Mouse (Mus musculus) thymus, postnatal 25 days (tissue): ENCODE results near the gene Prph.
A peak's percentile ranks its signal among the peaks of the same experiment; 100 is the strongest.

Source experiments
- DNase-seq: peaks from one replicate; pipeline ENCODE4 v3.0.0; 2022

The Prph gene

GRCm38 (mm10) chr15:99078181-99078910 is 23.4 kb downstream of the Prph start:
- DNase-seq: no peak

GRCm38 (mm10) chr15:99079804-99080203 is 24.8 kb downstream of the Prph start:
- no peak for DNase-seq

- DNase-seq: no peak
Observed at GRCm38 (mm10) chr15:99082322-99082721, 27.3 kb downstream of the Prph start.

- DNase-seq: no peak
Observed at GRCm38 (mm10) chr15:99082840-99083239, 27.9 kb downstream of the Prph start.

- no peak for DNase-seq
Observed at GRCm38 (mm10) chr15:99083258-99083657, 28.3 kb downstream of the Prph start.

GRCm38 (mm10) chr15:99083867-99084557 is 29.0 kb downstream of the Prph start:
- DNase-seq: no peak

GRCm38 (mm10) chr15:99084618-99085017 is 29.6 kb downstream of the Prph start:
- DNase-seq: no peak

GRCm38 (mm10) chr15:99085997-99086396 is 31.0 kb downstream of the Prph start:
- DNase-seq: no peak

- peak; percentile 57 for DNase-seq
Observed at GRCm38 (mm10) chr15:99087253-99088075, 32.5 kb downstream of the Prph start, which contains the start of gene C1ql4. C1ql4 (minus strand) TSS chr15:99087817.

- peak; percentile 83 for DNase-seq
Observed at GRCm38 (mm10) chr15:99088292-99088691, 33.3 kb downstream of the Prph start.

GRCm38 (mm10) chr15:99089069-99089468 is 34.1 kb downstream of the Prph start:
- no peak for DNase-seq

GRCm38 (mm10) chr15:99092870-99093269 is 37.9 kb downstream of the Prph start, which contains the start of gene Dnajc22:
Dnajc22 (plus strand) TSS chr15:99093170.
- DNase-seq: no peak

GRCm38 (mm10) chr15:99093291-99094258 is 38.6 kb downstream of the Prph start:
- no peak for DNase-seq

- DNase-seq: no peak
Observed at GRCm38 (mm10) chr15:99094631-99095270, 39.8 kb downstream of the Prph start.

- no peak for DNase-seq
Observed at GRCm38 (mm10) chr15:99095356-99095755, 40.4 kb downstream of the Prph start.

- DNase-seq: no peak
Observed at GRCm38 (mm10) chr15:99096061-99096793, 41.3 kb downstream of the Prph start.

GRCm38 (mm10) chr15:99096831-99097500 is 42.0 kb downstream of the Prph start:
- no peak for DNase-seq

- DNase-seq: no peak
Observed at GRCm38 (mm10) chr15:99097840-99098492, 43.0 kb downstream of the Prph start.

GRCm38 (mm10) chr15:99098493-99098861 is 43.5 kb downstream of the Prph start:
- no peak for DNase-seq

GRCm38 (mm10) chr15:99099139-99099556 is 44.2 kb downstream of the Prph start:
- peak; percentile 39 for DNase-seq
